Mouse (Mus musculus) frontal cortex, postnatal 25 days (tissue): Measurements from ENCODE around the gene Stip1.
"Not testable (repeated sequence)": the region's sequence is repeated elsewhere in the genome, so short reads cannot be mapped to it uniquely, and the experiment has no call there.

Source experiments
- DNase-seq, 2 experiments: peaks; one replicate each; pipeline ENCODE4 v3.0.0; 2022; ENCODE audit warnings: low spot score in 2 of 2

The Stip1 gene

GRCm38 (mm10) chr19:7039841-7040636, at the start of gene Stip1:
Stip1 (minus strand) TSS chr19:7039967.
- DNase-seq: peak; percentile 96 to 98

GRCm38 (mm10) chr19:7089050-7089449, 49.3 kb upstream of the Stip1 start:
- DNase-seq: no peak

- DNase-seq: no peak
These were observed 48.8 kb upstream of the Stip1 start for GRCm38 (mm10) chr19:7088558-7088957.

- no peak for DNase-seq
These were observed 45.0 kb upstream of the Stip1 start for GRCm38 (mm10) chr19:7084734-7085133.

GRCm38 (mm10) chr19:7083035-7083794, 43.4 kb upstream of the Stip1 start:
- peak in 1 of 2 experiments; percentile 39 for DNase-seq

DNA sequence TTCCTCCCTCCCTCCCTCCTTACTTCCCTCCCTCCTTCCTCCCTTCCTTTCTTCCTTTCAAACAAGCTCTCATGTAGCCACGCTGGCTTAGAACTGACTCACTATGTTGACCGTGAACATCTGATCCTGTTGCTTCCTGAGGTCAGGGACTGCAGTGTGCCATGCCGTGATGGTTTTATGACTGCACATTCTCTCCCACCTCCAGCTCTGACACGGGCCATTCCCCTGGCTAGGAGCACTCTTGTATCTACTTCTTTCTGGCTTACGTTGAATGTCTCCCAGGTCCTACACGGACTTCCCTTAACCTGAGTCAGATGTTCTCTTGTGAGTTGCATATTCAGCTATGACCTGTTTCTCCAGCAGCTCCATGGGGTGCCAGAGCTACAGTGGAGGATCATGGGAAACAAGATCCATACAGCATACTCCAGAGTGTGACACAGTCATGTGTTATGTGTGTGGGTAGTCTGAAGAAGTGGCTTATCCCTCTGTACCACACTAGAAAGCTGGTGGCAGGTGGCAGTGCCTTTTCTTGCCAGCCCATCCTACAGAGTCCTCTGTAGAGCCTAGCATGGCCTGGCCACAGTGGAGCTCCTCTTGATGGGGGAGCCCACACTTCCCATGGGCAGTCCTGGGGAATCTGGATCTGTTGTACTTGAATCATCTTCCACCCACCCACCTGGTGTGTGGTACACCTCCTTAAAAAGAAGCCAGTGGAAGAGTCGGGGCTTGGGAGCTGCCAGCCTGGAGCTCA, 41.9 kb upstream of the Stip1 start:
- DNase-seq: peak in 1 of 2 experiments; percentile 37

- no peak for DNase-seq
These were observed 38.5 kb upstream of the Stip1 start for GRCm38 (mm10) chr19:7078271-7078670.

- no peak for DNase-seq
These were observed 37.9 kb upstream of the Stip1 start for GRCm38 (mm10) chr19:7077666-7078065.

GRCm38 (mm10) chr19:7075336-7075735, 35.6 kb upstream of the Stip1 start:
- DNase-seq: not testable (repeated sequence)

GRCm38 (mm10) chr19:7073997-7074781, 34.4 kb upstream of the Stip1 start:
- no peak for DNase-seq

GRCm38 (mm10) chr19:7072221-7072620, 32.5 kb upstream of the Stip1 start:
- no peak for DNase-seq

- no peak for DNase-seq
These were observed 31.0 kb upstream of the Stip1 start for GRCm38 (mm10) chr19:7070775-7071174.

DNA sequence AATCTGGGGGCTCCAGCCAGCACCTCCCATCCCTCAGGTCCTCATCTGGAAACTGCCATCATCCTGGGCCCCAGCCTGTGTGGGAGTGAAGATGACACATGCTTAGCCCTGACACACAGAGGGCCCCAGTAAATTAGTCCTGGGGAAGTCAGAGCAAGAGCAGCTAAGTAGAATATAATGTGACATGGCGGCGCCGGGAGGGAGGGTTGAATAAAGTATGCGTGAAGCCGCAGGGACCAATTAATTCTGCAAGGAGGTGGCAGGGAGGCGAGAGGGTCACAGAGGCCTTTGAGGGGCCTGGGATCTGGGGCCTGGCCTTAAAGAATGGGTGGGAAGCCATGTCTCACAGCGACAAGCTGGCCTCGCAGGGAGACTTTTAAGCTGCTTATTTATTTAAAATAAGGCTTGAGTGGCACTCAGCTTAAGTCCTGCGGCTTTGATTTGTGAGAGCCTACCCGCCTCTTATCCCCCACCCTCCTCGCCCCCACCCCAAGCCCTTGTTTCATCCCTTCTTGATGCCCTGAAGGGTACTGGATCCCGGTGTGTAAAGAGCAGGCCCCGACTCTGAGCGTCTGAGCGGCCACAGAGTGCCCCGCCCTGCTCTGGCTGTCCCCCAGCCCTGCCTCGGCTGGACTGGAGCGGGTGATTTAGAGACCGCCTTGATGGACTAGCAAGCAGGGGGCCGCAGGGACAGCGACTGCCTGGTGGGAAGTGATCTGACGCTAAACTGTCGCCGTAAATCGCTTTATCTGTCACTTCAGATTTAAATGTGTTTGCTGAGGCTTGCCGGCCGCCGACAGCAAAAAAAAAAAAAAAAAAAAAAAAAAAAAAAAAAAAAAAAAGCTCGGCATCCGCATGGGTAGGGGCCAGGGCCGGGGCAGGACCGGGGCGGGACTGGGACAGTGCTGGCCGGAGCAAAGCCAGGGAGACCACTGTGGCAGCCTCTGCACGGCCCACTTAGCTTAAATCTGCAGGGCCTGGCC, 30.3 kb upstream of the Stip1 start:
- DNase-seq: no peak

- no peak for DNase-seq
These were observed 29.1 kb upstream of the Stip1 start for GRCm38 (mm10) chr19:7068661-7069531.

DNA sequence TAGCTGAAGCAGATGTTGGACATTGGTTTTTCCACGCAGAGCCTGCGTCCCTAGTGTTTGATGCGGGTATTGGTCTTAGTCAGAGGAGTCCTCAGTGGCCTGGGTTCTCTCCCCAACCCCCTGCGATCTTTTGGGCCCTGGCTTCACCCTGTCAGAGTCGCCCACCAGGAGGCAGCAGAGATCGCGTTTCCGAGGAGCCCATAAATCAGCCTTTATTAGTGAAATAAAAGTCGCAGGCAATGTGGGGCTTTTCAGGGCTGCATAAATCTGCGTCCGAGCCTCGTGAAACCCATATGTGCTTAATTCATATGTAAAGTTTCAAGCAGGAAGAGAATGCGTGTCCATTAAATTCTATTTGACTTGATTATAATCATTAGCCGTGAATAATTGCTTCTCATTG, 28.4 kb upstream of the Stip1 start:
- peak; percentile 73 to 78 for DNase-seq

DNA sequence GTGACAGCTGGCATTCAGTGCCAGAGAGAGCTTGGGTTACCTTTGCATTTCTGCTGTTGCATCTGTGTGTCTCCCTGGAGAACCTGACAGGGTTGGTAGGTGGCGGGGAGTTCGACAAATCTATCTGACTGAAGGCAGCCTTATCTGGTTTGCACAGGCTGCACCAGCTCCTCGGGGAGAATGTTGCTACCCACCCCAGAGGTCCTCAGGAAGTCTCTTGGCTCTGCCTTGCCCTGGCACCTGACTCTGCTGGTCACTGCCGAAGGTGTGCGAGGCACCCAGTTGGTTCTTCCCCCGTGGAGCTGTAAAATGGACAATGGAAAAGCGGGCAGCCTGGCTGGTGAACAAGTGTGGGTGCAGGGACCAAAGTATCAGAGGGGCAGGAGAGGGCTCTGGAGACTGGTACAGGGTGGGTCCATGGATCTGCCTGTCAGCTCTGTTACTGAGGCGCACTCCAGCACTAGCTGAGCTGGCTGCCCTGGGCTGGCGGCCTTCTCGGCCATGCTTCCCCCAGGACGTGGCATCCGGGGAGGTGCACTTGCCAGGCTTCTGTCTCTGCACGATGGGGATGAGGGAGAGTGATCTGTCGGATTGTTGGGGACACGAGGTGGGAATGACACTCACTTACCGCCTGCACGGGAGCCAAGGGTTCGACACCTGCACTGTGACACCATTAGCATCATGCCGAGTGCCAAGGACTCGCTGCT, 27.7 kb upstream of the Stip1 start:
- DNase-seq: no peak

DNA sequence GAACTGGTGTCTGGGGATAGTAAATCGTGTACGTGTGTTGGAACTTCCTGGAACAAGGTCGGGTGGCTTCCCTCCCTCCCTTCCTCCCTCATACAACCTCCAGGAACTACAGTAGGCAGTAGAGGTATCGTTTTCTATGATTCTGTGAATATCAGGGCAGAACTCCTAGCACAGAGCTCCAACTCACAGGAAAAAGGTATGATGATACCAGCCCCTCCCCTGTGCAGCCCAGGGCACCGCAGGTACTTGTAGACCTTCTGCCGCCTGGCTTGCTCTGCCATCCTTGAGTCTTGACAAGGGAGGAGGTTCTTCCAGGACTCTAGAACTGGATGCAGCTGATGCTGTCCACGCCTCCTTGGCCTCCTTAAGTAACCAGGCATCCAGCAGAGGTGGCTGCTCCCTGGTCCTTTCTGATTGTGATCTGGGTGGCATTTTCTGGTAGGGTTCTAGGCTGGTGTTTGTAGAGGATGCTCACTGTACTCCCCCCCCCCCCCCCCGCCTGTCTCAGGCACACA, 27.1 kb upstream of the Stip1 start:
- no peak for DNase-seq

DNA sequence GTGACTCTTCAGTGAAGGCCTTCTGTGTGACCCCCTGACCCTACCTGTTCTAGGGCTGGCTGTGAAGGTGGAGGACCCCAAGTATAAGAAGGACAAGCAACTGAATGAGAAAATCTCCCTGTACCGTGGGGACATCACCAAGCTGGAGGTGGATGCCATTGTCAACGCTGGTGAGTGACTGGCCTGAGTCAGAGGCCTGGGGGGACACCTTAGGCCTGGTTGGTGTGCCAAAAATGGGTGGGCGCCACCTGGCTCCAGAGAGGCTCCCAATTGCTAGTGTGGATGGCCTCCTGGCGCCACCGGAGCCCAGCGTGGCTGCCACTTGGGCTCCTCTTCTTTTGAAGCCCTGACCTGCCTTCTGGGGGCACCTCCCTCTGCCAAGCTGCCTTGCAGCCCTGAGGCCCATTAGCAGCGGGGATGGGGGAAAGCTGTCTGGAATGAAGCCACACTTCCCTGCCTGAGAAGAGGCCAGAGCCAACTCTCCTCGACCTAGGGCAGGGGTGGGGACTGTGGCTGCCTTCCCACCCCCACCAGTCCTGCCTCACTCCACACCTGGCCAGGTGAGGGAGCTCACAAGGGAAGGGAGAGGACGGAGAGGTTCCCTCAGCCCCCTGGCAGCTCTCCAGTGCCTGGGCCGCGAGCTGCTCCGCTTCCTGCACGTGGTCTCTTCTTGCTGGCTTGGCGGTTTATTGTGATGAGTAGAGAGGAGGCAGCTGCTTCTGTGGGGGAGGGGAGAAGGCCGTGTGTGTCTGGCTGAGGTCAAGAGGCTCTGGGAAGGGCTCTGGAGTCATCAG, 26.5 kb upstream of the Stip1 start:
- no peak for DNase-seq
